Mouse (Mus musculus) embryo, embryonic 11 days (tissue): ENCODE data around the gene Spaca5.
A peak's percentile ranks its signal among the peaks of the same experiment; 100 is the strongest.

ENCODE experiments used
- DNase-seq: peaks from one replicate; pipeline ENCODE4 v3.0.0-alpha.2; 2015

Spaca5 gene

GRCm38 (mm10) chrX:21068106-21068505, at the start of gene Spaca5:
Gene Spaca5, plus strand, starts transcription at chrX:21068406.
- no peak for DNase-seq

- no peak for DNase-seq
These were observed 6.7 kb upstream of the Spaca5 start for GRCm38 (mm10) chrX:21061460-21061859.

GRCm38 (mm10) chrX:21061866-21062543, 6.2 kb upstream of the Spaca5 start, which contains the start of gene Zfp182:
Gene Zfp182, minus strand, starts transcription at chrX:21062316.
- DNase-seq = peak; percentile 88

- DNase-seq = no peak
These were observed 5.7 kb upstream of the Spaca5 start for GRCm38 (mm10) chrX:21062544-21062890.

GRCm38 (mm10) chrX:21088645-21088982, 20.4 kb downstream of the Spaca5 start:
- DNase-seq = no peak

GRCm38 (mm10) chrX:21088983-21089866, 21.0 kb downstream of the Spaca5 start, which contains the start of gene Zfp300:
Gene Zfp300, minus strand, starts transcription at chrX:21089527.
- peak; percentile 79 for DNase-seq

- DNase-seq = no peak
These were observed 21.6 kb downstream of the Spaca5 start for GRCm38 (mm10) chrX:21089867-21090239.

- DNase-seq = no peak
These were observed 47.3 kb downstream of the Spaca5 start, which contains the start of gene Ssxa1 for GRCm38 (mm10) chrX:21115520-21115919. Gene Ssxa1, plus strand, starts transcription at chrX:21115820.
